11 mouse cellular contexts compared by ENCODE assay signal in the genomic region with DNA sequence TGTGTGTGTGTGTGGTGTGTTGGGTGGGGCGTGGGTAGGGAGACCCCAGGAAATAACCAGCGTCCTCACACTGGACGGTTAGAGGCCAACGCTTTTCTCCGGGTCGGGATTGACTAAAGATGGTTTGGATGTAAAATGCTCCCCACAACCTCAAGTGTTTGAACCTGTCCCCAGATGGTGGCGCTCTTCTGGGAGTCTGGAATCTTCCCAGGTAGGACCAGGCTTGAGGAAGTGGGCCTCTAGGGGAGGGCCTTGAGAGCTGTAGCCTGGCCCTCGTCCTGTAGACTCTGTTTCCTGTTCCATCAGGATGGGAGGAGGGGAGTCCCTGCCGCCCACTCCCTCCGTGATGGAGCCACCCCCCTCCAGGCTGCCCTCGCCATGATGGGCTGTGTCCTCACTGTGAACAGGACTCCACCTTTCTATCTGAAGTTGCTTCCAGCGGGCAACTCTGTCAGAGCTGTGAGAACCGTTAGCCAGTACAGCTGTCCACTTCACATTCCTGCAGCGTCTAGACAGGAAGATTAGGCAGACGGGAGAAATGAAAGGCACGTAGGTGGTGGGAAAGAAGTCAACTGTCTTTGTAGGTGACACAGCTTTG.
DNase-seq lines count a peak whose midpoint lies in the region; ATAC-seq lines count a peak whose summit lies in the region.
"Had no signal": no experiment of that assay in that cellular context is flagged by ENCODE, and none has a peak within 500 bp of the region (broad histone marks: within the 10 kb centered on the region; RNA-seq: fewer than 3 reads in every experiment).

No protein-coding gene starts in this region.

- 0 out of 2 replicates have a peak, but pooled peaks cover 7% of the 10 kb centered on the region for H3K9me3 ChIP-seq in hindbrain, embryonic 10.5 days
- H3K9me3 ChIP-seq in hindbrain, embryonic 14.5 days (ENCODE audit: control insufficient read depth, low read length): no peaks in the 10 kb centered on the region
- H3K9me3 ChIP-seq in limb, embryonic 12.5 days: peaks cover 9% of the 10 kb centered on the region; the same call in 1 of the 2 replicates

- DNase-seq in hindbrain, embryonic 10.5 days (ENCODE audit: low spot score): no peak
- no peak for DNase-seq in hindbrain, embryonic 14.5 days (ENCODE audit: low spot score)
- peak; percentile 61 for DNase-seq in Muller cell, postnatal 12 days (ENCODE audit: inconsistent ontology term)
- DNase-seq in fibroblast of lung, adult 2 months (ENCODE audit: low read depth): peak; percentile 86
- DNase-seq in left cerebral cortex, postnatal 14 days (ENCODE audit: low spot score in 2 of 2): no peak
- no peak for DNase-seq in adrenal gland, postnatal 10 days
- no peak for DNase-seq in layer of hippocampus, adult 9-10 months (ENCODE audit: low spot score)
- DNase-seq: midbrain, embryonic 14.5 days; retina, postnatal 1 day; thymus, postnatal 25 days had no signal

- no peak overlapping the region for H3K4me2 ChIP-seq in hindbrain, embryonic 14.5 days (replicated peaks)
- H3K4me2 ChIP-seq in limb, embryonic 12.5 days: no peak overlapping the region; the same call in 1 of the 2 replicates

- H3K4me1 ChIP-seq in hindbrain, embryonic 10.5 days (replicated peaks): peaks cover 40% of the 10 kb centered on the region
- H3K4me1 ChIP-seq in hindbrain, embryonic 14.5 days (replicated peaks; ENCODE audit: control insufficient read depth, insufficient read depth, low read length): no peaks in the 10 kb centered on the region; the same call in none of the 2 replicates
- H3K4me1 ChIP-seq in limb, embryonic 12.5 days (replicated peaks): peaks cover 15% of the 10 kb centered on the region

- no peak for ATAC-seq in hindbrain, embryonic 14.5 days (ENCODE audit: low FRiP score)
- ATAC-seq in limb, embryonic 12.5 days (ENCODE audit: insufficient number of reproducible peaks, insufficient read depth, low FRiP score, low TSS enrichment, low read depth): peak; percentile 38; the same call in 1 of the 2 replicates

- no peaks in the 10 kb centered on the region for H3K36me3 ChIP-seq in hindbrain, embryonic 10.5 days
- no peaks in the 10 kb centered on the region for H3K36me3 ChIP-seq in hindbrain, embryonic 14.5 days (replicated peaks; ENCODE audit: control insufficient read depth, insufficient read depth)
- no peaks in the 10 kb centered on the region for H3K36me3 ChIP-seq in limb, embryonic 12.5 days

- intact Hi-C loops in left cerebral cortex, postnatal 14 days (cut with DNase I): no loop called here

- peak overlapping the region; percentile 69; the same call in 1 of the 2 replicates for H3K27ac ChIP-seq in hindbrain, embryonic 10.5 days
- no peak overlapping the region for H3K27ac ChIP-seq in hindbrain, embryonic 14.5 days
- peak overlapping the region; percentile 73; the same call in 1 of the 2 replicates for H3K27ac ChIP-seq in limb, embryonic 12.5 days

- WGBS in hindbrain, embryonic 10.5 days: 65% methylated on average over 16 of the region's 16 CpGs
- 66% methylated on average over 16 of the region's 16 CpGs for WGBS in hindbrain, embryonic 14.5 days
- WGBS in limb, embryonic 12.5 days: 46% methylated on average over 16 of the region's 16 CpGs

- H3K9ac ChIP-seq in hindbrain, embryonic 14.5 days: no peak overlapping the region
- no peak overlapping the region for H3K9ac ChIP-seq in limb, embryonic 12.5 days (replicated peaks)

- H3K4me3 ChIP-seq in hindbrain, embryonic 10.5 days: no peak overlapping the region
- H3K4me3 ChIP-seq in hindbrain, embryonic 14.5 days (replicated peaks; ENCODE audit: low read length): no peak overlapping the region
- no peak overlapping the region for H3K4me3 ChIP-seq in limb, embryonic 12.5 days (replicated peaks)

- no peaks in the 10 kb centered on the region for H3K27me3 ChIP-seq in hindbrain, embryonic 10.5 days (ENCODE audit: insufficient read depth, poor library complexity, severe bottlenecking)
- H3K27me3 ChIP-seq in hindbrain, embryonic 14.5 days (ENCODE audit: control insufficient read depth, insufficient read depth, low read length): no peaks in the 10 kb centered on the region
- no peaks in the 10 kb centered on the region for H3K27me3 ChIP-seq in limb, embryonic 12.5 days

Comparison
In these comparisons a context has a peak if more than half of its experiments do, and no peak if none do; other contexts are left out.
1. DNase-seq: peak in Muller cell, postnatal 12 days (single experiment) and fibroblast of lung, adult 2 months (single experiment); none in hindbrain, embryonic 10.5 days (single experiment), hindbrain, embryonic 14.5 days (single experiment), left cerebral cortex, postnatal 14 days (0 of 2), adrenal gland, postnatal 10 days (single experiment) and layer of hippocampus, adult 9-10 months (single experiment).